Mouse (Mus musculus) MEL (cell line): ENCODE data around the gene Olfr370. TPM values are rescaled to one million over a fixed set of nuclear protein-coding genes. Genes with fewer than 3 reads are reported as not detected.

ENCODE experiments used
- DNase-seq: peaks from one replicate; pipeline ENCODE4 v3.0.0; 2011; ENCODE audit warnings: low read depth, low spot score
- H3K27ac ChIP-seq: 2 replicates; pipeline ENCODE4 v1.5.1; 2012; ENCODE audit warnings: low read depth, mild to moderate bottlenecking, control low read depth, low read length, moderate library complexity; ENCODE audit not compliant: control insufficient read depth
- H3K27me3 ChIP-seq, 2 experiments: fragments of 150-350 bp in 1 of 2; sonication (generic) in 1 of 2; 2 replicates each; pipeline ENCODE4 v1.6.1; 2012; ENCODE audit warnings: low read length in 2 of 2, mild to moderate bottlenecking in 2 of 2, improper control_type of control experiment in 1 of 2, moderate library complexity in 1 of 2; ENCODE audit not compliant: insufficient read depth in 2 of 2, control insufficient read depth in 1 of 2
- H3K36me3 ChIP-seq, 2 experiments: 2 replicates each; pipeline ENCODE4 v1.6.1; 2012 to 2014; ENCODE audit warnings: low read length in 2 of 2, improper control_type of control experiment in 1 of 2, inconsistent platforms in 1 of 2, mild to moderate bottlenecking in 1 of 2; ENCODE audit not compliant: insufficient read depth in 2 of 2, control insufficient read depth in 1 of 2
- H3K4me1 ChIP-seq, 2 experiments: fragments of 150-350 bp in 1 of 2; sonication (generic) in 1 of 2; 2 replicates each; pipeline ENCODE4 v1.6.1; 2012; ENCODE audit warnings: low read length in 2 of 2, improper control_type of control experiment in 1 of 2, mild to moderate bottlenecking in 1 of 2; ENCODE audit not compliant: insufficient read depth in 2 of 2, control insufficient read depth in 1 of 2
- H3K4me3 ChIP-seq, 2 experiments: fragments of 150-350 bp in 1 of 2; sonication (generic) in 1 of 2; 2 replicates each; pipeline ENCODE4 v1.5.1; 2012; ENCODE audit warnings: low read depth in 2 of 2, low read length in 2 of 2, mild to moderate bottlenecking in 2 of 2, moderate library complexity in 2 of 2, control low read depth in 1 of 2, improper control_type of control experiment in 1 of 2; ENCODE audit not compliant: control insufficient read depth in 1 of 2, insufficient read depth in 1 of 2
- H3K79me2 ChIP-seq: 2 replicates; pipeline ENCODE4 v1.6.1; 2012; ENCODE audit warnings: mild to moderate bottlenecking, low read length, moderate library complexity; ENCODE audit not compliant: control insufficient read depth, poor library complexity, insufficient read depth
- H3K9ac ChIP-seq: 2 replicates; pipeline ENCODE4 v1.6.1; 2012; ENCODE audit warnings: low read depth, mild to moderate bottlenecking, control low read depth, low read length, moderate library complexity; ENCODE audit not compliant: control insufficient read depth, poor library complexity, severe bottlenecking
- H3K9me3 ChIP-seq: fragments of 150-350 bp; sonication (generic); replicated peaks from 2 replicates; pipeline ENCODE4 v1.6.1; 2012; ENCODE audit warnings: mild to moderate bottlenecking, low read length, improper control_type of control experiment, moderate library complexity; ENCODE audit not compliant: insufficient read depth
- CHD1 ChIP-seq: IDR thresholded peaks from 2 replicates; pipeline ENCODE4 v1.6.1; 2012; ENCODE audit warnings: low read depth, mild to moderate bottlenecking, inconsistent platforms, low read length, improper control_type of control experiment
- CHD2 ChIP-seq: IDR thresholded peaks from 2 replicates; pipeline ENCODE4 v1.6.1; 2011; ENCODE audit warnings: low read length, improper control_type of control experiment
- ELF1 ChIP-seq: IDR thresholded peaks from 2 replicates; pipeline ENCODE4 v1.6.1; 2014; ENCODE audit warnings: low read depth, mild to moderate bottlenecking, inconsistent platforms, low read length, improper control_type of control experiment, moderate library complexity
- EP300 ChIP-seq, 2 experiments: IDR thresholded peaks; 2 replicates each; pipeline ENCODE4 v1.6.1; 2011; ENCODE audit warnings: improper control_type of control experiment in 2 of 2, low read length in 2 of 2, low read depth in 1 of 2, mild to moderate bottlenecking in 1 of 2
- GATA1 ChIP-seq: IDR thresholded peaks from 2 replicates; pipeline ENCODE4 v1.6.1; 2011; ENCODE audit warnings: low read depth, low read length, improper control_type of control experiment
- HCFC1 ChIP-seq: IDR thresholded peaks from 2 replicates; pipeline ENCODE4 v1.6.1; 2012; ENCODE audit warnings: low read depth, mild to moderate bottlenecking, inconsistent platforms, low read length, improper control_type of control experiment, moderate library complexity
- MAFK ChIP-seq: IDR thresholded peaks from 2 replicates; pipeline ENCODE4 v1.6.1; 2011; ENCODE audit warnings: low read depth, mild to moderate bottlenecking, low read length, improper control_type of control experiment, borderline replicate concordance
- MAZ ChIP-seq: IDR thresholded peaks from 2 replicates; pipeline ENCODE4 v1.6.1; 2012; ENCODE audit warnings: low read depth, mild to moderate bottlenecking, inconsistent platforms, low read length, improper control_type of control experiment
- MEF2A ChIP-seq: IDR thresholded peaks from 2 replicates; pipeline ENCODE4 v1.6.1; 2014; ENCODE audit warnings: low read depth, mild to moderate bottlenecking, inconsistent platforms, low read length, improper control_type of control experiment; ENCODE audit not compliant: poor library complexity, insufficient replicate concordance, severe bottlenecking; ENCODE audit errors: extremely low read depth
- MYC ChIP-seq: IDR thresholded peaks from 2 replicates; pipeline ENCODE4 v1.6.1; 2011; ENCODE audit warnings: low read depth, mild to moderate bottlenecking, low read length, improper control_type of control experiment, moderate library complexity
- NELFE ChIP-seq: IDR thresholded peaks from 2 replicates; pipeline ENCODE4 v1.6.1; 2011; ENCODE audit warnings: low read depth, low read length, improper control_type of control experiment
- NRF1 ChIP-seq: IDR thresholded peaks from 2 replicates; pipeline ENCODE4 v1.6.1; 2014; ENCODE audit warnings: low read depth, mild to moderate bottlenecking, inconsistent platforms, low read length, improper control_type of control experiment, moderate library complexity; ENCODE audit not compliant: poor library complexity, insufficient read depth, severe bottlenecking
- POLR2AphosphoS2 ChIP-seq: IDR thresholded peaks from 2 replicates; pipeline ENCODE4 v1.6.1; 2011; ENCODE audit warnings: low read length, improper control_type of control experiment
- SIN3A ChIP-seq: IDR thresholded peaks from 2 replicates; pipeline ENCODE4 v1.6.1; 2012; ENCODE audit warnings: low read length, improper control_type of control experiment, inconsistent platforms
- SMC3 ChIP-seq: IDR thresholded peaks from 2 replicates; pipeline ENCODE4 v1.6.1; 2011; ENCODE audit warnings: low read depth, low read length, improper control_type of control experiment
- TBP ChIP-seq: IDR thresholded peaks from 2 replicates; pipeline ENCODE4 v1.8.0; 2011; ENCODE audit warnings: low read depth, low read length, improper control_type of control experiment
- USF1 ChIP-seq: IDR thresholded peaks from 2 replicates; pipeline ENCODE4 v1.6.1; 2014; ENCODE audit warnings: low read depth, mild to moderate bottlenecking, inconsistent platforms, low read length, improper control_type of control experiment, moderate library complexity
- USF2 ChIP-seq, 2 experiments: IDR thresholded peaks; 2 replicates each; pipeline ENCODE4 v1.6.1; 2011 to 2012; ENCODE audit warnings: improper control_type of control experiment in 2 of 2, low read length in 2 of 2, borderline replicate concordance in 1 of 2, inconsistent platforms in 1 of 2, low read depth in 1 of 2, mild to moderate bottlenecking in 1 of 2; ENCODE audit not compliant: insufficient read depth in 1 of 2
- ZKSCAN1 ChIP-seq: IDR thresholded peaks from 2 replicates; pipeline ENCODE4 v1.6.1; 2012; ENCODE audit warnings: low read depth, mild to moderate bottlenecking, inconsistent platforms, low read length, improper control_type of control experiment, moderate library complexity
- ZMIZ1 ChIP-seq: IDR thresholded peaks from 2 replicates; pipeline ENCODE4 v1.6.1; 2012; ENCODE audit warnings: low read depth, mild to moderate bottlenecking, inconsistent platforms, low read length, improper control_type of control experiment, moderate library complexity
- polyA plus RNA-seq, 2 experiments: library from polyadenylated mRNA; stranded (reverse) in 1 of 2; unstranded in 1 of 2; fragments of >175 nt in 1 of 2; fragments of >200 nt in 1 of 2; gene quantifications; 2 replicates each; pipeline versions ENCODE4 v1.2.1 to v1.2.4; 2012; ENCODE audit warnings: low replicate concordance in 2 of 2, low read depth in 1 of 2; ENCODE audit not compliant: insufficient read length in 2 of 2, insufficient read depth in 1 of 2, missing spikeins in 1 of 2
- total RNA-seq: library from RNA; depleted of rRNA; stranded (reverse); fragments of 300-350 nt; gene quantifications from 2 replicates; pipeline ENCODE4 v1.2.3, GENCODE M21; 2012

Olfr370 gene
- total and polyA plus RNA-seq, 3 experiments = 0.26 TPM; not detected in 2

DNA sequence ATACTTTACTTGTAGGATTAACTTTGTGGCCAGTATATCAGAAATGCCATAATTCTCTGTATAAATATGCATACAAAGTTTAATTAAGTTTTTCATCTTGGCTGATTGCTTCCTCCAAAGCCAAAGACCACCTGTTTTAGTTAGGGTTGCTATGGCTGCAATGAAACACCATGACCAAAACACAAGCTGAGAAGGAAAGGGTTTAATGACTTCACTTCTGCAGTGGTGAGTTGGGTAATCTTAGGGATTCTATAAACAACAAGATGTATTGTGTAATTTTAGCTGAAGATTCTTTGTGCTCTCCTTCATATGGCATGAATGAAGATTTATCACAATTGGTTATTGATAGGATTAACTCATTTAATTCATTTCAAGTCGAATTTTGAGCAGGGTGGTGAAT lies 14.3 kb upstream of the Olfr370 start:
- Histone ChIP-seq H3K36me3 (no peaks in the 10 kb centered on the region), H3K4me3 (no peak overlapping the region), H3K4me1 (no peaks in the 10 kb centered on the region), H3K9me3 (no peaks in the 10 kb centered on the region), H3K27me3 (peaks cover 0 to 2% of the 10 kb centered on the region in 2 experiments; a peak in 1 of 4 replicates), H3K79me2 (no peaks in the 10 kb centered on the region), H3K27ac (no peak overlapping the region), H3K9ac (no peak overlapping the region)
- TF ChIP-seq POLR2AphosphoS2 (no peak), MYC (no peak), USF1 (no peak), SIN3A (no peak), CHD1 (no peak), USF2 (IDR thresholded peaks at IDR 0.05; ENCODE audit: borderline replicate concordance in 1 of 2, insufficient read depth in 1 of 2, low read depth in 1 of 2, low read length in 2 of 2) (no peak), CHD2 (no peak), MAZ (no peak)
- DNase-seq = no peak

DNA sequence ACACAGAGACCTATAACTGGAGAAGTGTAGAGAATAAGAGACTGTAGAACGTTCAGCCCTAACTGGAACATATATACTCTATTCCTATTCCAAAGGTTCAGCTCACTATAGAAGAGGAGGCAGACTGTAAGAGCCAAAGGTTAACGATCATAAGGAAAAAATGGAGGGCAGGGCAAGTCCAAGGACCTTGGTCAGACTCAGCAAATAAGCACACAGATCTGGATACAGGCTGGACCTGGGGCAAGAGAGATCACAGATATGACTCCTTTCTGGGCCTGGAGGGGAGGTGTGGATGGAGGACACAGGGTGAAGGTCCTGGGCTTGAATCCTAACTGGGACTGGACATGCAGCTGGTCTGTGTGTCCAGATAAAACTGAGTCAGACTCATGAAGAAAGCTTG lies 778 bp upstream of the Olfr370 start:
- TF ChIP-seq SMC3 (no peak), NELFE (no peak), HCFC1 (no peak), USF2 (IDR thresholded peaks at IDR 0.05; ENCODE audit: borderline replicate concordance in 1 of 2, insufficient read depth in 1 of 2, low read depth in 1 of 2, low read length in 2 of 2) (no peak), MAFK (no peak), TBP (no peak), ZMIZ1 (no peak), ELF1 (no peak), GATA1 (no peak), ZKSCAN1 (no peak), MEF2A (no peak), NRF1 (no peak), EP300 (IDR thresholded peaks at IDR 0.05; ENCODE audit: low read depth in 1 of 2, low read length in 2 of 2) (no peak)
- Histone ChIP-seq H3K36me3 (no peaks in the 10 kb centered on the region), H3K4me1 (no peaks in the 10 kb centered on the region), H3K27me3 (no peaks in the 10 kb centered on the region; a peak in 2 of 4 replicates), H3K4me3 (no peak overlapping the region), H3K79me2 (no peaks in the 10 kb centered on the region), H3K27ac (no peak overlapping the region), H3K9me3 (no peaks in the 10 kb centered on the region), H3K9ac (no peak overlapping the region)
- no peak for DNase-seq
